Mouse (Mus musculus): ENCODE measurements at regions not wholly inside any gene's neighbourhood (a gene's known extent, or its start where the extent isn't known, plus 50 kb on each side); places are given as distances from the start of the nearest gene placed in this dataset.

DNA sequence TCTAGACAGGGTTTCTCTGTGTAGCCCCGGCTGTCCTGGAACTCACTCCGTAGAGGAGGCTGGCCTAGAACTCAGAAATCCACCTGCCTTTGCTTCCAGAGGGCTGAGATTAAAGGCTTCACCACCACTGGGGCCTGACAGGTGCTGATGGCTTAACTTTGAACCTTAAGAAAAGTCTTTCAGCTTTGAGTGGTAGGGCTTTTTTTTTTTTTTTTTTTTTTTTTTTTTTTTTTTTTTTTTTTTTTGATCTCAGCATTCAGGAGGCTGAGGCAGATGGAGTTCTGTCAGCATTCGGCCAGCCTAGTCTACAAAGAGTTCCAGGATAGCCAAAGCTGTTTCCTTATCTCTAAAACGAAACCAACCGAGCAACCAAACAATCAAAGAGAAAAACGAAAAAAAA, 266.5 kb downstream of the Ttll7 start:
- H3K4me1 ChIP-seq (ENCODE audit: control insufficient read depth, insufficient read depth, insufficient read length, low read length): no peaks in the 10 kb centered on the region
- H3K27ac ChIP-seq (replicated peaks; ENCODE audit: low read depth, low read length): no peak overlapping the region
- H3K4me3 ChIP-seq (ENCODE audit: insufficient read depth, low read depth, low read length): no peak overlapping the region

DNA sequence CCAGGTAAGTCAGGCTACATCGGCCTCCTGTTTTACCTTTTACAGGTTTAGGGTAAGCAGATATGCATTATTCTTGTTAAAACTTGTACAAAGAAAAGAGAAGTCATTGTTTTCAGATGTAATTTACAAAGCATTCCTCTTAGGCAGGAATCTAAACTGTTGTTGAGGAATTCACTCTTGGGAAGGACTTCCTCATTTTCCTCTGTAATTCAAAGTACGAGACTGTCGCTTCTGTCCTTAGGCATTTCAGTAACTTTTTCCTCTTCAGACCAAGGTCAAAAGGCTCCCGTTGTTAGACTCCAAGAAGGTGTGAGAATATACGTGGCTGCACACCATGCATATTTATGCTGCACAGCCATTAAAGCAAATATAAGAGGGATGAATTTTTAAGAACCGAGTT, 269.7 kb downstream of the Ttll7 start:
- no peaks in the 10 kb centered on the region for H3K4me1 ChIP-seq (ENCODE audit: control insufficient read depth, insufficient read depth, insufficient read length, low read length)
- no peak overlapping the region for H3K4me3 ChIP-seq (ENCODE audit: insufficient read depth, low read depth, low read length)
- no peak overlapping the region for H3K27ac ChIP-seq (replicated peaks; ENCODE audit: low read depth, low read length)

DNA sequence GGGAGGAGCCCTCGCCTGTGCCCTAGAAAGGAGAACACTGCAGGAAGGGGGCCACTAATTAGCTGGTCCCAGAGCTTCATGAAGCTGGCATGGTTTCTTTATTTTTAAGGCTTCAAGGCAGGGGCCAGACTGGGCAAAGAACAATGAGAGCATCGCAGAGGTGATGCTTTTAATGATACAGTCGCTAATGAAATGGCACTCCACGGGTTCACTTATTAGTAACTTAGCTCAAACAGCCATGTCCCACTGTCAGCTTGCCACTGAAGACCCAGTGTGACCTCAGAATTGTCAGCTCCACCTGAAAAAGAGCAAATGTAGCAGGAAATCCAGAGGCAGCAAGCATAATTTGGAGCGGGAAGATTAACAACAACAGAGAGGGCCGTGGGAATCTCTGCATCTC, 275.6 kb downstream of the Ttll7 start:
- no peak overlapping the region for H3K27ac ChIP-seq (replicated peaks; ENCODE audit: low read depth, low read length)
- H3K4me1 ChIP-seq (ENCODE audit: control insufficient read depth, insufficient read depth, insufficient read length, low read length): no peaks in the 10 kb centered on the region
- H3K4me3 ChIP-seq (ENCODE audit: insufficient read depth, low read depth, low read length): no peak overlapping the region

DNA sequence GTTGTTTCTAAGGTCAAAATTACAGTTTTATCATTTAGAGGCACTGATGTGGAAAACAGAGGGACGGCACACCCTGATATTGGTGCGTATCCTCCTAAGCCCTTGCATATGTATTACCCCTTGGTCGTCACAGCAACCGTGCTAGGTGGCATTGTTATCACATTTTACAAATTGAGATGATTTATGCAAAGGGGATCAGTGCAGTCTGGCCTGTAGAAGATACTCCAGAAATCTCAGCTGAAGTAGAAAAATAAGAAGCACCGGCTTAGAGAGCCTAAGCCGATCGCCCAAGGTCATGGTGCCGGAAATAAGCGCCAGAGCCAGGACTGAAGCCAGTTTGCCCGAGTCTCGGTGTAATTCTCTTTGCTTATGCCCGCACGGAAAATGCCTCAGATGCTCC, 280.7 kb downstream of the Ttll7 start:
- Histone ChIP-seq H3K27ac (replicated peaks; ENCODE audit: low read depth, low read length) (no peak overlapping the region), H3K4me3 (ENCODE audit: insufficient read depth, low read depth, low read length) (no peak overlapping the region), H3K4me1 (ENCODE audit: control insufficient read depth, insufficient read depth, insufficient read length, low read length) (no peaks in the 10 kb centered on the region)

DNA sequence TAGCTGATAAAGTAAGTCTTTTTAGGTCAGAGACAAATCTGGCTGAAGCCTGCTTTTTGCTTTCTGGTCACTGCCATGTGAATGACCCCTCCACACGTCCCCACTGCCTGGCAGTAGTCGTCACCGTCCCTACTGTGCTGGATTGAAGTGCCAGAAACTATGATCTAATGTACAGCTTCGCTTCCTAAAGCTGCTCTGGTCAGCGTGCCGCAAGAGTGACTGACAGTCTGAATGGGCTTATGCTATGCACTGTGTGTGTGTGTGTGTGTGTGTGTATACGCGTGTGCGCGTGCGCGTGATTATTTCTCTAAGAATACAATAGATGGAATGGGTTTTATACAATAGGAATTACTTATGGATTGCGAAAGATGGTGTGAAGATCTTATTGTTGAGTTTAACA, 281.2 kb downstream of the Ttll7 start:
- no peak overlapping the region for H3K27ac ChIP-seq (replicated peaks; ENCODE audit: low read depth, low read length)
- no peak overlapping the region for H3K4me3 ChIP-seq (ENCODE audit: insufficient read depth, low read depth, low read length)
- no peaks in the 10 kb centered on the region for H3K4me1 ChIP-seq (ENCODE audit: control insufficient read depth, insufficient read depth, insufficient read length, low read length)

DNA sequence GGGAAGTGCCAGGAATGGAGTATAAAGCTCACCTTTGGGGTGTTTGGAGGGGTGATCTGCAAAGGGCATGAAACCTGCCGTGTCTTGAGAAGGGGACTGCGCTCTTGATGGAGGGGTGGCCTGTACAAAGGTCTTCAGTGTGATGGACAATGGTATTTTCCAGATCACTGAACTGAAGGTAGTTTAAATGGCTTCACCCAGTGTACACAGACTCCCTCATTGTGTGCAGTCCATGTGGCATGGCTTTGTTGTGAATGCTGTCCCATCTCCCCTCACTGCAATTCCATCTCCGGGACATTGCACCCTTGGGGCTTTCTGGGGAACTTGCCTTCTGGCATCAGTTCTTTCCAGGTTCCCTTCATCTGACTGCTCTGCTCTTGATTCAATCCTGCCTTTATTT, 288.2 kb downstream of the Ttll7 start:
- no peak overlapping the region for H3K27ac ChIP-seq (replicated peaks; ENCODE audit: low read depth, low read length)

DNA sequence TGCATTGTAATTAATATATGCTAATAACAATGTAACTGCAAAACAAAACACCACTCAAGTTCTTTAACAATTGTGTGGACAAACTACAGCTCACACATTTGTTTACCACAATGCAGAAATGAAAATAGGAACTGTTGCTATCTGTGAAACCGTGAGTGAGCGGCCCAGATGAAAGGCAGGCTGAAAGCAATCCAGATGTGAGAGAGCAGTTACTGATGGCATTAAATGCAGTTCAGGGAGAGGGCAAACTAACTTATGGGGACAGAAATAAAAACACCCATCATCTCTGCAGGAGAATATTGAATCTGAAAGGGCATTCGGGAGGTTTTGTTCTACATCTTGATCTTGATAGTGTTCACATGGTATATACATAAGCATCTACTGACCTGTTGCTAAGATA, 301.3 kb downstream of the Ttll7 start:
- Histone ChIP-seq H3K4me3 (ENCODE audit: insufficient read depth, low read depth, low read length) (no peak overlapping the region), H3K27ac (replicated peaks; ENCODE audit: low read depth, low read length) (no peak overlapping the region), H3K4me1 (ENCODE audit: control insufficient read depth, insufficient read depth, insufficient read length, low read length) (no peaks in the 10 kb centered on the region)

More for the DNA sequence above, 288.2 kb downstream of the Ttll7 start:
- H3K4me3 ChIP-seq (ENCODE audit: insufficient read depth, low read depth, low read length): no peak overlapping the region
- no peaks in the 10 kb centered on the region for H3K4me1 ChIP-seq (ENCODE audit: control insufficient read depth, insufficient read depth, insufficient read length, low read length)

DNA sequence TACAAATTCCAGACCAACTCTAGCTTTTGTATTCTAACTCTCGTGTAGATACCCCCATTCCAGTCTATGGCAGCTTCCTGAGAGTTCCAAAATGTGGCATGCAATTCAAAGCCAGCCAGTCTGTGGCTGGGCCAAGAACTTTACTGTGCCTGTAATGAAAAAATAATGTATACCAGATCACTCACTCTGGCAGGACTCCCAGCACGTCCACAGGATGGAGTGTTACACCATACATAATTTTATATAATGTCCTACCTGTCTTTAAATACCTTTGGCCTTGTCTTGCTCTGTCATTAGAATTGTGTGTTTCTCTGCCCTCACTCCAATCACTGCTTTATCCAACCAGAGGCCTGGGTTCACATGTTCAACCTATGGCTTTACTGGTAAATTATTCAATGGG, 301.8 kb downstream of the Ttll7 start:
- Histone ChIP-seq H3K4me3 (ENCODE audit: insufficient read depth, low read depth, low read length) (no peak overlapping the region), H3K27ac (replicated peaks; ENCODE audit: low read depth, low read length) (no peak overlapping the region), H3K4me1 (ENCODE audit: control insufficient read depth, insufficient read depth, insufficient read length, low read length) (no peaks in the 10 kb centered on the region)

DNA sequence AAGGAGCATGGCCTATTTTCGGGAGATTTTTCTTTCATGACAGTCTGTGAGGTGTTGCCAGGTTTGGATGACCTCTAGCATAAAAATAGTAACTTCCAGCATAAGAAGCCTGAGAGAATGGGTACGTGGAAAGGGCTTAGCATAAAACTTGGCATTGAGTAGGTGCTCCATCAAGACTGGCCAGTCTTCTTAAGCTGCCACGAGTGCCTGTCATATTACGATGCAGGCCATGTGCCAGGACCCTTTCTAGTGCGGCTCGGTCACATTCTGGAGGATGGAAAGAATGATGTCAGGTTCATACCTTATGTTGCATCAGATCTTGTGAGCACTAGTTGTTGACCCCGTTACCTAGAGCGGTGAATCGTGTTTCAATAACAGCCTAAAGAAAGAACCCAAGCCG, 311.0 kb downstream of the Ttll7 start:
- Histone ChIP-seq H3K27ac (replicated peaks; ENCODE audit: low read depth, low read length) (no peak overlapping the region), H3K4me3 (ENCODE audit: insufficient read depth, low read depth, low read length) (no peak overlapping the region), H3K4me1 (ENCODE audit: control insufficient read depth, insufficient read depth, insufficient read length, low read length) (no peaks in the 10 kb centered on the region)

DNA sequence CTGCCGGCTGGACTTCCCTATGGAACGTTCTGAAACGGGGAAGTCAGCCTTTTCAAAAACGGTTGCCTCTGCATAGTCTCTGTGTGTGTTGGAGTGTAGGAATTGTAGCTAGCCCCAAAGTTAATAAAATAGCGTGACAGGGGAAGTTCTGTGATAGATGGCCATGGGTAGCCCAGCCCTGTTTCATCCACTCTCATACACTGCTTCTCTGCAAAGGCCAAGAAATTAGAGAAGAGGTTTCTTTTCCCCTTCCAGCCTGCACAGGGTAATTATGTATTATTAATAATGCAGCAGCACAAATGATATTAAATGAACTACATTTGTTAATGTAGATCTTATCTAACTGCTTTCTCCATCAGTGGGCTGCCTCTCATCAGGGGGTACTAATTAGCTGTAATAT, 311.4 kb downstream of the Ttll7 start:
- no peak overlapping the region for H3K27ac ChIP-seq (replicated peaks; ENCODE audit: low read depth, low read length)
- no peak overlapping the region for H3K4me3 ChIP-seq (ENCODE audit: insufficient read depth, low read depth, low read length)
- no peaks in the 10 kb centered on the region for H3K4me1 ChIP-seq (ENCODE audit: control insufficient read depth, insufficient read depth, insufficient read length, low read length)

DNA sequence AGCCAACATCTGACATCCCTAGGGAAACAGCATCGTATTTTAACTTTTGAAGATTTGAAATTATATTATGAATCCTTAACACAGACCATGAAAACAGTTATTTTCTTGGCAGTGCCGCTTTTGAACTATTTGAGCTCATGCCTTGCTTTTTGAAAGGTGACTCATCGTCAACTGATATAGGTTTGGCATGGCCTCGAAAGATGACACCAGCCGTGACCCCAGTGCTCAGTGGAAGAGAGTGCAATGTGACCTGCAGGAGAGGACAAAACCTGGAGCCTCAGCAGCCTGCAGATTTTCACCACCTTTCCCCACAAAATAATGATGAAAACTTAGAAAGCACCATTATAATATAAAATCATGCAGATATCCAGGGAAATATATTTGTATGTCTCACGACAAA, 312.8 kb downstream of the Ttll7 start:
- H3K4me1 ChIP-seq (ENCODE audit: control insufficient read depth, insufficient read depth, insufficient read length, low read length): no peaks in the 10 kb centered on the region
- no peak overlapping the region for H3K27ac ChIP-seq (replicated peaks; ENCODE audit: low read depth, low read length)
- no peak overlapping the region for H3K4me3 ChIP-seq (ENCODE audit: insufficient read depth, low read depth, low read length)

DNA sequence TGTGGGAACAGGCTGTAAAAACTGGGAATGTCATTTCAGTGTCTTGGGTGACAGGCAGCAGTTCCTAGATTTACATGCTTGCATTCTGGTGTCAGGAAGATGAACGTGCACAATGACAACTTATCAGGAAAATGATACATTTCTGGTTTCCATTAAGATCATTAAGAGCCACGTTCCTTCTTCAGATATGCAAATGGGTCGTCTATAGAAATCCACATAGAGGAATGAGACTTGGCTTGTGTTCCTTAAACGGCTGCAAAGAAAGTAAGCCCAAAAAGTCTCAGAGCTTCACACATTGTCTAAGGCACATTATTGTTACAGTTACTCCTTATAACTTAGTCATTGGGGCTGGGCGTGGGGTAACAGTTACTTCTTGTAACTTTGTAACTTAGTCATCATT, 314.4 kb downstream of the Ttll7 start:
- Histone ChIP-seq H3K4me3 (ENCODE audit: insufficient read depth, low read depth, low read length) (no peak overlapping the region), H3K4me1 (ENCODE audit: control insufficient read depth, insufficient read depth, insufficient read length, low read length) (no peaks in the 10 kb centered on the region), H3K27ac (replicated peaks; ENCODE audit: low read depth, low read length) (no peak overlapping the region)

DNA sequence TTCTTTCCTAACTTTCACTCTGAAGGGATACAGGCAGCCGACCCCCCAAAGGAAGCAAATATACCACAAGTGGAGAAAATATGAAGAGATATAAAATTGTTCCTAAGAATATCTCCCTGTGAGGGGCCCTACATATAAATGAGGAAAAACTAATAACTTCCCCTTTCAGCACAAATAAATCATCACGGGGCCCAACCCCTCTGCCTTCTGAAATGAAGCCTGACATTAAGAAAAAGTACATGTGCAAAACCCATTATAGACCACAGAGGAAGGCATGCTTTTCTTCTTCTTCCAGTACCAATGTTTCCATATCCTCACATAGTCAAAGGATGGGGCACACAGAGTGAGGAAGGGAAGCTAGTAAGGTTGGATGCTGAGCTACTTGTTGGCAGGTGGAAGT, 317.0 kb downstream of the Ttll7 start:
- no peaks in the 10 kb centered on the region for H3K4me1 ChIP-seq (ENCODE audit: control insufficient read depth, insufficient read depth, insufficient read length, low read length)
- H3K4me3 ChIP-seq (ENCODE audit: insufficient read depth, low read depth, low read length): no peak overlapping the region

DNA sequence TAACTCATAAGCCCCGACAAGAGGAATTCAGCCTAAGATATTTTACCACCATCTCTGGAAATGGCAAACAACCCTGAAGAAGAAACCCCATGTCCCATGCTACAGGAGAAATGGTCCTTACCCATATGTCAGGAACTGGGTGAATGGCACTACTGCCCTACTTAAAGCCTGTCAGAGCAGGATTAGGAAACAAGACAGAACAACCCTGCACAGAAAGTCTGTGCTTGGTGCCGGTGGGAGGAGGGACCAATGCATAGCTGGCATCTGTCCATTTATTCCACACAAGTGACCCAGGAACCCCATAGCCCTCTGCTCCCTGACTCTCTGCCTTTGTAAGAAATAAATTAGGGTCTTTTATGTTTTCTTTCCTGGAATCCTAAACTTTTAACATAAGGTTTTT, 317.9 kb downstream of the Ttll7 start:
- Histone ChIP-seq H3K4me3 (ENCODE audit: insufficient read depth, low read depth, low read length) (no peak overlapping the region), H3K4me1 (ENCODE audit: control insufficient read depth, insufficient read depth, insufficient read length, low read length) (no peaks in the 10 kb centered on the region), H3K27ac (replicated peaks; ENCODE audit: low read depth, low read length) (no peak overlapping the region)

More for the DNA sequence above, 317.0 kb downstream of the Ttll7 start:
- no peak overlapping the region for H3K27ac ChIP-seq (replicated peaks; ENCODE audit: low read depth, low read length)

DNA sequence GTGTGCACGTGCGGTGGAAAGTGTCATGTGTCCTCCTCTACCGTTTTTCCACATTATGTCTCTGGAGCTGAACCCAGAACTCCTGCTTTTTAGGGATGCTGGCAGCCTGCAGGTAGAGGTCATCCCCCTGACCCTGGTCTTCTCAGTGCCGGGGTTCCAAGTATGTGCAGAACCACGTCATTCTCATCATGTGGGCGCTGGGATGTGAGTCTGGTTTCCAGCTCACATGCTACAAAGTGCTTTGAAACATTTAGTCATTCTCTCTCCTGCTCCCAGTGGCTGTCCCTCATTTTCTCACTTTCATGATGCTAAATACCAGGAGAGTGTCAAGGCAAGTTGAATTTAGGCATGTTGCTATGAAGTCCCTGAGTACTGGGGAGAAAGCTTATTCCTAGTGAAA, 326.6 kb downstream of the Ttll7 start:
- Histone ChIP-seq H3K4me3 (ENCODE audit: insufficient read depth, low read depth, low read length) (no peak overlapping the region), H3K27ac (replicated peaks; ENCODE audit: low read depth, low read length) (no peak overlapping the region)

DNA sequence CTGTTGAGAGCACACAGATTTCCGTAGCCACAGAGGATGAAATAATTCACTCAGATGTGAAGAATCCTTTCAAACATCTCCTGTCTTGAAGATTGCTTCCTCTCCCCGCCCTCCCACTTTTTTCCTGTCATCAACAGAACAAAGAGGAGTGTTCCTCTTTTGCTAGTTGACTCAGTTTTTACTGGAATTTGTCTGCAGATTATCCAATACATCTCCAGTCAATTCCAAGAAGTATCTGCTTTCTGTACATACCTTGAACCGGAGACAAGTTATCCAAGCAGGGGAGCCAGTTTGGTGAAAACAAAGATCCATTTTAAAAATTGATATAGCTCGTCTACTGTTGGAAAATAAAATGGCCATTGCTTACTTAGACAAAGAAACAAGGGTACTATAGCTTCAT, 328.5 kb downstream of the Ttll7 start:
- no peak overlapping the region for H3K27ac ChIP-seq (replicated peaks; ENCODE audit: low read depth, low read length)
- no peak overlapping the region for H3K4me3 ChIP-seq (ENCODE audit: insufficient read depth, low read depth, low read length)
- no peaks in the 10 kb centered on the region for H3K4me1 ChIP-seq (ENCODE audit: control insufficient read depth, insufficient read depth, insufficient read length, low read length)

More for the DNA sequence above, 326.6 kb downstream of the Ttll7 start:
- no peaks in the 10 kb centered on the region for H3K4me1 ChIP-seq (ENCODE audit: control insufficient read depth, insufficient read depth, insufficient read length, low read length)
